Mouse (Mus musculus) kidney, postnatal 0 days (tissue): Measurements from ENCODE around the gene Btbd9. TPM values are rescaled to one million over a fixed set of nuclear protein-coding genes. Genes with fewer than 3 reads are reported as not detected.

Source experiments
- ATAC-seq: fragments of 200-750 bp; cut with Nextera tagmentation; replicated peaks from 2 replicates; pipeline ENCODE4 v1.8.0; 2017; ENCODE audit warnings: low read depth, moderate number of reproducible peaks, moderate TSS enrichment, moderate library complexity; ENCODE audit not compliant: low FRiP score
- DNase-seq: peaks from one replicate; pipeline ENCODE4 v3.0.0-alpha.2; 2016; ENCODE audit warnings: low spot score
- H3K27ac ChIP-seq: fragments of 300-500 bp; sonication (generic); 2 replicates; pipeline ENCODE4 v1.5.1; 2014; ENCODE audit warnings: mild to moderate bottlenecking
- H3K27me3 ChIP-seq: fragments of 300-500 bp; sonication (generic); 2 replicates; pipeline ENCODE4 v1.6.1; 2014; ENCODE audit warnings: low read length, mixed read lengths; ENCODE audit not compliant: insufficient read depth
- H3K36me3 ChIP-seq: fragments of 300-500 bp; sonication (generic); 2 replicates; pipeline ENCODE4 v1.6.1; 2014; ENCODE audit warnings: low read length, mixed read lengths; ENCODE audit not compliant: insufficient read depth
- H3K4me1 ChIP-seq: fragments of 300-500 bp; sonication (generic); replicated peaks from 2 replicates; pipeline ENCODE4 v1.6.1; 2014; ENCODE audit warnings: antibody characterized with exemption, low read length, mixed read lengths; ENCODE audit not compliant: insufficient read depth
- H3K4me2 ChIP-seq: fragments of 300-500 bp; sonication (generic); 2 replicates; pipeline ENCODE4 v1.6.1; 2014; ENCODE audit warnings: mild to moderate bottlenecking, low read length, moderate library complexity, mixed read lengths
- H3K4me3 ChIP-seq: fragments of 300-500 bp; sonication (generic); replicated peaks from 2 replicates; pipeline ENCODE4 v1.5.1; 2014; ENCODE audit warnings: low read depth, low read length
- H3K9ac ChIP-seq: fragments of 300-500 bp; sonication (generic); 2 replicates; pipeline ENCODE4 v1.6.1; 2014; ENCODE audit warnings: low read depth, low read length
- H3K9me3 ChIP-seq: fragments of 300-500 bp; sonication (generic); replicated peaks from 2 replicates; pipeline ENCODE4 v1.6.1; 2016; ENCODE audit warnings: low read length, inconsistent platforms, mixed read lengths
- CTCF ChIP-seq: IDR thresholded peaks from 2 replicates; pipeline ENCODE4 v1.5.1; 2016; ENCODE audit warnings: antibody characterized with exemption, low read depth, mild to moderate bottlenecking, moderate library complexity
- WGBS: fragments of 180-500 bp; shearing (Covaris S2); extraction: QIAGEN DNeasy Blood & Tissue Kit; methylation state at CpG from one replicate; pipeline ENCODE4 v1.1.7; 2014; 5-methylcytosine and 5-hydroxymethylcytosine counted together
- polyA plus RNA-seq: library from polyadenylated mRNA; unstranded; fragments of >200 nt; fragmentation: Nextera tagmentation; extraction: Ambion mirVana; gene quantifications from 2 replicates; pipeline ENCODE4 v1.2.1, GENCODE M21; 2015

Btbd9 gene
- polyA plus RNA-seq, 1 experiment from 2014 or later, result 41.1 TPM

DNA sequence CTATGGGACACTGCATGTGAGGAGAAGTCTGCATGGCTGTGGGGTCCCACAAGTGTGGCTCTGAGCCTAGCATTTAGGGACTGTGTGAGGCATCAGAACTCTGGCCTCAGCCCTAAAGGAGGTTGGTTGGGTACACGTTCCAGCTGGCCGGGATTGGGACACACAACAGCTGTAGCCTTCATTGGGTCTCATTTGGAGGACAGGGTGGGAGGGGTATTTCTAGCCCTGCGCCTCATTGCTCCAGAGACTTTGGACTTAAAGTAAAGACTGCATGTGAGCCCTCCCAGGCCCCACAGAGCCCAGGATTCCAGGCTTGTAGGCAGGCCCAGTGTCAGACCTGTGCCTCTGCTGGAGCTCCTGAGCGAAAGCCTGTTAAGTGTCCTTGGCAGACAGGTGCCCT is 345.9 kb downstream of the Btbd9 start:
- Histone ChIP-seq H3K4me1 (peaks cover 6% of the 10 kb centered on the region; the same call in 1 of the 2 replicates), H3K27me3 (no peaks in the 10 kb centered on the region), H3K27ac (no peak overlapping the region), H3K9ac (no peak overlapping the region), H3K9me3 (no peaks in the 10 kb centered on the region), H3K4me2 (no peak overlapping the region), H3K36me3 (no peaks in the 10 kb centered on the region), H3K4me3 (no peak overlapping the region)
- peak; percentile 42 for DNase-seq
- WGBS, result 40% methylated on average over 4 of the region's 4 CpGs
- ATAC-seq, result no peak
- TF ChIP-seq CTCF, result no peak

DNA sequence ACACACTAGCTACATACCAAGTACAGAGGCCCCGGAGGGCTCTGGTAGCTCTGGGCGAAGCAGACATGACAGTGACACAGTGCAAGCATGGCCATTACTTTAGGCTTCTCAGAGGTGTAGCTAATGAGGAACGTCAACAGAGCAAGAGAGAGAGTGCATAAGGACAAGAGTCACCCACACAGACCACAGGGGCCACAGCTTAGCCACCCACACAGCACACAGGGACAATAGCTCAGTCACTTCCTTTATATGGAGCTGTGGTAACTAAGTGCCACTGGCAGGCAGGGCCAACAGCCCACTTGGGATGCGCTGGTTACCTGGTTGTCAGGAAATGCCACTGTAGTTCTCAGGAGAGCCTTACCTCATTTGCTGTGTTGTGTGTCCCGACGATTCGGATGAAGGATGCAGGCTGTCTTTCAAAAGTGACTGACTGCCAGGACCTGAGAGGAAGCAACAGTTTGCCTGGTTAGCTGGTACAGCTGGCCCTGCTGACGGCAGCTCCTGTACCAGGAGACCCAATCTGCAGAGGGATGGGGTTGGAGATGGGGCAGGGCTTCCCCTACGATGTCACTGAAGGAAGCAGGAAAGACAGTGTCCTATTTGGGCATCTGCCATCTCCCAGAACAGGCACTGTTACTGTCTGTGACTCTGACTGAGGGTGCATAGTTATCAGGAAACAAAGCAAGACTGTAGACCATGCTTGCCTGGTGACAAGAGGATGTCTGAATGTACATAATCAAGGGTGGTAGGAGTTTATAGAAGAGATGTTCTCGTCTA is 347.7 kb downstream of the Btbd9 start:
- TF ChIP-seq CTCF, result no peak
- no peaks in the 10 kb centered on the region for H3K36me3 ChIP-seq
- WGBS, result 85% methylated on average over 10 of the region's 10 CpGs

DNA sequence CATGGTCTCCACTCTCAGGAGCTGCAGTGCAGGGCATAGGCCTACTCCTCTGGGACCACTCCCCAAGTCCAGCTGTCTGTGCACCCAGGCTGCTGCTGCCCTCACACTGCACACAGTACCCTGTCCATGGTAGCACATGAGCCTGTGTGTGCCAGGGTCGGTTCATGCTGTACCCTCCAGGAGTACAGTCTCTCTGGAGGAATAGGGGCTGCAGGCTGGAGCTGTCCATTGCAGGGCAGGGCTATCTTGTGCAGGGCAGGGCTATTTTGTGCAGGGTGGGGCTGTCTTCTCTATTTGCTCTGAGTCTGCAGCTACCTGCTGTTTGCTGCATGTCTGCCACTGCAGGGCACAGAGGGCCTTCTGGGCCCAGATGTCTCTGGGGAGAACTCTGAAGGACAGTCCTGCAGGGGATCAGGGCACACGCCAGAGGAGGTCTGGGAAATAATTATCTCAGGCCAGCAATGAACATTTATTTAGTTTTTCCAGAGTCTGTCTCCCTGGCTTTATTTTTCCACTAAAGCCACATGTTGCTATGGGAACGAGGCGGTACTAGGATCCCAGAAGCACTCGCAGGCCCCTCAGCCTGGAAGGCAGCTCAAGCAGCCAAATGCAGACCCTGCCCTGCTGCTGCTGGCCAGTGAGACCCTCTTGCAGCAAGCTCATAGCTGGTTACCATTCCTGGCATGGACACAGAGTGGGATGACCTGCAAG is 351.1 kb downstream of the Btbd9 start:
- DNase-seq, result no peak
- no peak overlapping the region for H3K4me2 ChIP-seq
- H3K9ac ChIP-seq, result no peak overlapping the region

More for the DNA sequence above, 347.7 kb downstream of the Btbd9 start:
- Histone ChIP-seq H3K4me3 (no peak overlapping the region), H3K9me3 (no peaks in the 10 kb centered on the region), H3K27ac (no peak overlapping the region), H3K27me3 (no peaks in the 10 kb centered on the region), H3K4me1 (peaks cover 6% of the 10 kb centered on the region; the same call in 1 of the 2 replicates), H3K9ac (no peak overlapping the region), H3K4me2 (no peak overlapping the region)
- no peak for ATAC-seq
- no peak for DNase-seq

DNA sequence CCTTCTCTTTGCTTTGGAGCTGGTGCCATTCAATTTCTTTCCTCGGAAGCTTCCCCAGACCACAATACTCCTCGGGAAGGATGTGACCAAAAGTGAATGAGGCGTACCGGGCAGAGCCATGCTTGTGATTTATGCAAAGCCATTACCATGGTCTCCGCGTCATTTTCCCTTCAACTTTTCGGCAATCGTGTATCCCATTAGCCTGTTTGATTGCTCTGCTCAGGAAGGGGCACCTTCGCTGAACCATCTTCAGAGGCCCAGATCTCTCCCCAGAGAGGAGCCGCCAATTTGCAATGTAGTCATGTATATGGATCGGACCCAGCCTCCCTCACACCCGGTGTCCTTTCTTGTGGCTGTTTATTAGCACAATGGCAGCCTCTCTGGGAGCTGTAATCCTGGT is 353.5 kb downstream of the Btbd9 start:
- Histone ChIP-seq H3K36me3 (0 out of 2 replicates have a peak, but pooled peaks cover 4% of the 10 kb centered on the region), H3K27ac (no peak overlapping the region), H3K27me3 (no peaks in the 10 kb centered on the region), H3K9ac (no peak overlapping the region), H3K4me1 (no peaks in the 10 kb centered on the region), H3K4me3 (no peak overlapping the region), H3K9me3 (no peaks in the 10 kb centered on the region), H3K4me2 (no peak overlapping the region)
- no peak for TF ChIP-seq CTCF
- 52% methylated on average over 12 of the region's 12 CpGs for WGBS
- DNase-seq (no peak), ATAC-seq (no peak)

More for the DNA sequence above, 351.1 kb downstream of the Btbd9 start:
- Histone ChIP-seq H3K36me3 (no peaks in the 10 kb centered on the region), H3K27ac (no peak overlapping the region), H3K4me1 (no peaks in the 10 kb centered on the region; the same call in 1 of the 2 replicates), H3K9me3 (no peaks in the 10 kb centered on the region), H3K4me3 (no peak overlapping the region), H3K27me3 (no peaks in the 10 kb centered on the region)
- ATAC-seq, result no peak
- no peak for TF ChIP-seq CTCF
- WGBS, result 63% methylated on average over 5 of the region's 5 CpGs

DNA sequence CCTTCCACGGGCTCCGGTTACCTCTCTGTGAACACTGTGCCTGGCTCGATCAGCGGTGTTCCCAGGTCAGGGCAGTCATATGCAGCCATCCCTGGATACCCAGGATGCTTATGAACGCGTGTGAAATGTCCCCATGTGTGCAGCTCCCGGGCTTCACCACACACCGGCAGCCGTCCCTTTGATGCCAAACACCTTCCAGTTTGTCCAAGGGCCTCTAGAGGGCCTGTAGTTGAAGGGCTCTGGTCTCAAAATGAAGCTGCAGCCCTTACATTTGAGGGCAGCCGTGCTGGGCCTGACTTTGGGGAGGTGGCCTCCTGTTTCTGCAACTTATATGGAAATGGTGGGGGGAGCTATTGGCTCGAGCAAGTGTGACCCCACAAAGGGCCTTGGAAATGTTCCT is 353.9 kb downstream of the Btbd9 start:
- Histone ChIP-seq H3K4me2 (no peak overlapping the region), H3K36me3 (0 out of 2 replicates have a peak, but pooled peaks cover 4% of the 10 kb centered on the region), H3K4me1 (no peaks in the 10 kb centered on the region), H3K27me3 (no peaks in the 10 kb centered on the region), H3K27ac (no peak overlapping the region), H3K9me3 (no peaks in the 10 kb centered on the region), H3K4me3 (no peak overlapping the region), H3K9ac (no peak overlapping the region)
- no peak for DNase-seq
- peak; percentile 38 for TF ChIP-seq CTCF
- 55% methylated on average over 11 of the region's 11 CpGs for WGBS
- no peak for ATAC-seq

DNA sequence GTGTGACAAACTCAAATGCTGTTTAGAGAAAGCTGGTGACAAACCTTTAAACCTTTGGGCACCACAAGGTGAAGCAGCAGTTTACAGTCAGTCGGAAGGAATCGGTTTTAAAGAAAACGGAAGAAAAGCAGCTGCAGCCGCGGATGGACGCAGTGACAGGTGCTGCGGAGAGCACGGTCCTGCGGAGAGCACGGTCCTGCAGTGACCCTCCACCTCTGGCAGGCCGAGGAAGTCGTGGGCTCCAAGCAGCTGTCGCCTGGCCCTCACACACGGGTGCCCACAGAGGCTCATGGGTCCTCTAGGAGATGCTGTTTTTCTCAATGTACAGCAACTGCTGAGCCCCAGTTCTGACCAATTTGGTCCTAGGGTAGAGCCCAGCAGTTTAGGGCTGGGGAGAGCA is 354.6 kb downstream of the Btbd9 start:
- Histone ChIP-seq H3K4me1 (no peaks in the 10 kb centered on the region), H3K4me3 (no peak overlapping the region), H3K36me3 (0 out of 2 replicates have a peak, but pooled peaks cover 4% of the 10 kb centered on the region), H3K4me2 (no peak overlapping the region), H3K27ac (no peak overlapping the region), H3K9me3 (no peaks in the 10 kb centered on the region), H3K27me3 (no peaks in the 10 kb centered on the region), H3K9ac (no peak overlapping the region)
- 67% methylated on average over 14 of the region's 14 CpGs for WGBS
- no peak for TF ChIP-seq CTCF
- ATAC-seq, result no peak
- no peak for DNase-seq
